ENCODE assay signal across 28 mouse cellular contexts in the genomic region with DNA sequence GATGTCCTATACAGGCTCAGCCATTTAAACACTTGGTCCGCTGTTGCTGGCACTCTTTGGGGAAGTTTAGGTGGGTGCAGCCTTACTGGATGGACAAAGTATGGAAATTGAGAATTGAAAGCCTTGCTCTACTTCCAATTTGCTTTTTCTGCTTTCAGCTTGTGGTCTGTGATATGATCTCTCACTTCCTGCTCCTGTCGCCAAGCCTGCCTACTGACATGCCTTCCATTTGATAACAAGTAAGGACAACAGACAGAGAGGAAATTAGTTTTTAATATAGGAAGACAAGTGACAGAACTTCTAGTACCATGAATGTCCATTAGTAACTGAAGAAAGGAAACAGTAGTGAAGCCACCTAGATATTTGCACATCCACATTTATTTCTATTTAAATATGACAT. TPM values are rescaled to one million over a fixed set of nuclear protein-coding genes. Genes with fewer than 3 reads are reported as not detected.
DNase-seq lines count a peak whose midpoint lies in the region; ATAC-seq and TF ChIP-seq lines count a peak whose summit lies in the region.
"Had no signal": no experiment of that assay in that cellular context is flagged by ENCODE, and none has a peak within 500 bp of the region (broad histone marks: within the 10 kb centered on the region; RNA-seq: fewer than 3 reads in every experiment).

No protein-coding gene starts in this region.

- no peaks in the 10 kb centered on the region for H3K27me3 ChIP-seq in liver, postnatal 0 days (ENCODE audit: insufficient read depth, low read length)
- H3K27me3 ChIP-seq: embryonic facial prominence, embryonic 12.5 days; forebrain, embryonic 13.5 days; forebrain, embryonic 15.5 days had no signal

- no peak for TF ChIP-seq CTCF in liver, postnatal 0 days (IDR thresholded peaks at IDR 0.05; ENCODE audit: low read depth)

- no peaks in the 10 kb centered on the region for H3K4me1 ChIP-seq in liver, postnatal 0 days (ENCODE audit: insufficient read depth)
- H3K4me1 ChIP-seq: embryonic facial prominence, embryonic 10.5 days; embryonic facial prominence, embryonic 12.5 days; forebrain, embryonic 13.5 days; forebrain, embryonic 15.5 days had no signal

- ATAC-seq in liver, postnatal 0 days = no peak
- peak; percentile 72 for ATAC-seq in megakaryocyte progenitor cell, adult 5-6 weeks (replicated peaks; ENCODE audit: poor library complexity)
- ATAC-seq: activated CD4-positive, CD25-positive, alpha-beta regulatory T cell, adult 4 months; forebrain, embryonic 13.5 days; forebrain, embryonic 15.5 days; forebrain, postnatal 0 days; Patski had no signal

- no peak overlapping the region for H3K4me3 ChIP-seq in liver, postnatal 0 days (ENCODE audit: low read depth, low read length)
- H3K4me3 ChIP-seq: embryonic facial prominence, embryonic 10.5 days; embryonic facial prominence, embryonic 12.5 days; forebrain, embryonic 13.5 days; forebrain, embryonic 15.5 days had no signal

- H3K27ac ChIP-seq in liver, postnatal 0 days (ENCODE audit: low read depth) = no peak overlapping the region
- H3K27ac ChIP-seq: embryonic facial prominence, embryonic 10.5 days; embryonic facial prominence, embryonic 12.5 days; forebrain, embryonic 13.5 days; forebrain, embryonic 15.5 days had no signal

- no peaks in the 10 kb centered on the region for H3K9me3 ChIP-seq in liver, postnatal 0 days (ENCODE audit: low read length)
- H3K9me3 ChIP-seq: embryonic facial prominence, embryonic 10.5 days; embryonic facial prominence, embryonic 12.5 days; forebrain, embryonic 13.5 days; forebrain, embryonic 15.5 days had no signal

- DNase-seq in liver = peak; percentile 2
- no peak for DNase-seq in liver, postnatal 0 days
- DNase-seq in MEL-GATA-1-ER (ENCODE audit: extremely low read depth, low read depth) = peak; percentile 59
- DNase-seq in cerebellum, adult 9-10 months = no peak
- DNase-seq in heart, adult 11 months = no peak
- DNase-seq in MN1 (ENCODE audit: low spot score) = no peak
- DNase-seq: adrenal gland, adult 8-10 months; adrenal gland, postnatal 14 days; adrenal gland, postnatal 36 days; cerebellum, adult 11-12 months; cerebellum, adult 2 months; cerebellum, adult 9-11 months; cerebellum, postnatal 14 days; cerebellum, postnatal 36 days; forebrain, postnatal 0 days had no signal

- no peak for TF ChIP-seq EP300 in liver, postnatal 0 days (IDR thresholded peaks at IDR 0.05; ENCODE audit: low read depth)

- H3K36me3 ChIP-seq in liver, postnatal 0 days (replicated peaks; ENCODE audit: insufficient read depth, low read length) = no peaks in the 10 kb centered on the region
- H3K36me3 ChIP-seq: embryonic facial prominence, embryonic 10.5 days; embryonic facial prominence, embryonic 12.5 days; forebrain, embryonic 15.5 days had no signal

- 29% methylated on average over 2 of the region's 2 CpGs for WGBS in liver, postnatal 0 days (ENCODE audit: insufficient replicate concordance)

- H3K4me2 ChIP-seq in liver, postnatal 0 days (ENCODE audit: low read depth, low read length) = no peak overlapping the region
- H3K4me2 ChIP-seq: embryonic facial prominence, embryonic 12.5 days; forebrain, embryonic 13.5 days; forebrain, embryonic 15.5 days had no signal

- H3K9ac ChIP-seq in liver, postnatal 0 days (replicated peaks) = no peak overlapping the region
- H3K9ac ChIP-seq: embryonic facial prominence, embryonic 12.5 days; forebrain, embryonic 13.5 days; forebrain, embryonic 15.5 days; forebrain, postnatal 0 days had no signal

RNA-seq across cellular contexts. Expression of a gene that starts 32.6 kb away (rescaled TPM):
- 0.31 TPM in 1 of 2 replicates, not detected in the other for polyA plus RNA-seq in liver, postnatal 0 days (2015; fragmentation: Nextera tagmentation; extraction: Ambion mirVana)
- total RNA-seq in megakaryocyte progenitor cell, adult 5-6 weeks (2015) = not detected in 2 replicates
- not detected in 2 replicates for total RNA-seq in megakaryocyte progenitor cell, adult 5-6 weeks (2017)
- total RNA-seq: adrenal gland, postnatal 36 days had no signal
- polyA plus RNA-seq: activated CD4-positive, CD25-positive, alpha-beta regulatory T cell, adult 4 months; C2C12; cerebellum, adult 2 months; embryonic facial prominence, embryonic 10.5 days; embryonic facial prominence, embryonic 12.5 days; forebrain, postnatal 0 days; Patski had no signal

RNA-seq across cellular contexts. Expression of a gene that starts 32.7 kb away (rescaled TPM):
- not detected in 2 replicates for polyA plus RNA-seq in liver, postnatal 0 days (2015; fragmentation: Nextera tagmentation; extraction: Ambion mirVana)
- total RNA-seq in megakaryocyte progenitor cell, adult 5-6 weeks (2015) = not detected in 2 replicates
- not detected in 2 replicates for total RNA-seq in megakaryocyte progenitor cell, adult 5-6 weeks (2017)
- total RNA-seq: adrenal gland, adult 18-20 months; adrenal gland, adult 8-10 months; adrenal gland, postnatal 14 days; adrenal gland, postnatal 36 days; ES-E14; forebrain, postnatal 0 days had no signal
- polyA plus RNA-seq: activated CD4-positive, CD25-positive, alpha-beta regulatory T cell, adult 4 months; C2C12; cerebellum, adult 2 months; cortical plate, adult 2 months; embryonic facial prominence, embryonic 10.5 days; embryonic facial prominence, embryonic 12.5 days; embryonic facial prominence, embryonic 14.5 days; forebrain, embryonic 11.5 days; forebrain, embryonic 13.5 days; forebrain, embryonic 15.5 days; forebrain, postnatal 0 days; Patski had no signal

Comparison
In these comparisons a context has a peak if more than half of its experiments do, and no peak if none do; other contexts are left out.
1. DNase-seq: peak in liver (single experiment) and MEL-GATA-1-ER (single experiment); none in liver, postnatal 0 days (single experiment), cerebellum, adult 9-10 months (single experiment), heart, adult 11 months (single experiment) and MN1 (single experiment).